Mouse (Mus musculus) intestine, postnatal 0 days (tissue): ENCODE measurements around the gene Mmp24. TPM values are rescaled to one million over a fixed set of nuclear protein-coding genes. Genes with fewer than 3 reads are reported as not detected.
A peak's percentile ranks its signal among the peaks of the same experiment; 100 is the strongest.

Experiments
- ATAC-seq: fragments of 200-750 bp; cut with Nextera tagmentation; 2 replicates; pipeline ENCODE4 v1.8.0; 2017; ENCODE audit warnings: mild to moderate bottlenecking, moderate TSS enrichment, moderate library complexity
- H3K27ac ChIP-seq: fragments of 300-500 bp; sonication (generic); 2 replicates; pipeline ENCODE4 v1.5.1; 2014; ENCODE audit warnings: mild to moderate bottlenecking, low read depth, low read length, moderate library complexity
- H3K27me3 ChIP-seq: fragments of 300-500 bp; sonication (generic); replicated peaks from 2 replicates; pipeline ENCODE4 v1.6.1; 2014; ENCODE audit warnings: low read length, mixed read lengths; ENCODE audit not compliant: control insufficient read depth, insufficient read depth
- H3K36me3 ChIP-seq: fragments of 300-500 bp; sonication (generic); 2 replicates; pipeline ENCODE4 v1.6.1; 2014; ENCODE audit warnings: mild to moderate bottlenecking, moderate library complexity; ENCODE audit not compliant: control insufficient read depth, insufficient read depth
- H3K4me1 ChIP-seq: fragments of 300-500 bp; sonication (generic); replicated peaks from 2 replicates; pipeline ENCODE4 v1.6.1; 2014; ENCODE audit warnings: antibody characterized with exemption, low read length, mixed read lengths; ENCODE audit not compliant: control insufficient read depth, insufficient read depth
- H3K4me2 ChIP-seq: fragments of 300-500 bp; sonication (generic); replicated peaks from 2 replicates; pipeline ENCODE4 v1.6.1; 2014; ENCODE audit warnings: low read depth, mild to moderate bottlenecking, moderate library complexity
- H3K4me3 ChIP-seq: fragments of 300-500 bp; sonication (generic); 2 replicates; pipeline ENCODE4 v1.5.1; 2014; ENCODE audit warnings: low read depth, low read length
- H3K9ac ChIP-seq: fragments of 300-500 bp; sonication (generic); 2 replicates; pipeline ENCODE4 v1.6.1; 2014; ENCODE audit warnings: mild to moderate bottlenecking, low read depth, low read length
- H3K9me3 ChIP-seq: fragments of 300-500 bp; sonication (generic); 2 replicates; pipeline ENCODE4 v1.6.1; 2016; ENCODE audit warnings: mixed run types; ENCODE audit not compliant: control insufficient read depth
- CTCF ChIP-seq: sonication (generic); IDR thresholded peaks from 2 replicates; pipeline ENCODE4 v1.5.1; 2016; ENCODE audit warnings: low read depth, mild to moderate bottlenecking, control low read depth, antibody characterized with exemption, moderate library complexity
- WGBS: fragments of 180-500 bp; shearing (Covaris S2); extraction: QIAGEN DNeasy Blood & Tissue Kit; methylation state at CpG from one replicate; pipeline ENCODE4 v1.1.7; 2014; 5-methylcytosine and 5-hydroxymethylcytosine counted together
- polyA plus RNA-seq: library from polyadenylated mRNA; unstranded; fragments of >200 nt; fragmentation: Nextera tagmentation; extraction: Ambion mirVana; gene quantifications from 2 replicates; pipeline ENCODE4 v1.2.1, GENCODE M21; 2015

The Mmp24 gene
- polyA plus RNA-seq, 1 experiment from 2014 or later: 0.22 TPM

GRCm38 (mm10) chr2:155807408-155807807, 32.3 kb downstream of the Mmp24 start:
- no peak for ATAC-seq
- WGBS: 45% methylated on average over 4 of the region's 4 CpGs
- no peak overlapping the region for H3K4me2 ChIP-seq

GRCm38 (mm10) chr2:155809620-155810019, 34.5 kb downstream of the Mmp24 start:
- H3K27ac ChIP-seq: no peak overlapping the region
- WGBS: 47% methylated on average over 4 of the region's 4 CpGs
- TF ChIP-seq CTCF: no peak

More at GRCm38 (mm10) chr2:155807408-155807807, 32.3 kb downstream of the Mmp24 start:
- H3K4me1 ChIP-seq: peaks cover 15% of the 10 kb centered on the region
- no peaks in the 10 kb centered on the region for H3K36me3 ChIP-seq
- no peak overlapping the region for H3K4me3 ChIP-seq
- H3K27ac ChIP-seq: no peak overlapping the region
- no peaks in the 10 kb centered on the region; the same call in 1 of the 2 replicates for H3K27me3 ChIP-seq
- no peak overlapping the region for H3K9ac ChIP-seq
- no peak for TF ChIP-seq CTCF
- no peaks in the 10 kb centered on the region for H3K9me3 ChIP-seq

GRCm38 (mm10) chr2:155811821-155812396, 36.8 kb downstream of the Mmp24 start:
- H3K9me3 ChIP-seq: no peaks in the 10 kb centered on the region
- H3K27me3 ChIP-seq: no peaks in the 10 kb centered on the region; the same call in 1 of the 2 replicates
- H3K4me3 ChIP-seq: no peak overlapping the region
- H3K27ac ChIP-seq: no peak overlapping the region
- TF ChIP-seq CTCF: peak; percentile 92
- H3K9ac ChIP-seq: no peak overlapping the region
- ATAC-seq: peak; percentile 13; the same call in 1 of the 2 replicates
- 47% methylated on average over 16 of the region's 16 CpGs for WGBS
- no peaks in the 10 kb centered on the region for H3K4me1 ChIP-seq
- no peak overlapping the region for H3K4me2 ChIP-seq
- no peaks in the 10 kb centered on the region for H3K36me3 ChIP-seq

More at GRCm38 (mm10) chr2:155809620-155810019, 34.5 kb downstream of the Mmp24 start:
- peaks cover 8% of the 10 kb centered on the region for H3K4me1 ChIP-seq
- H3K9ac ChIP-seq: no peak overlapping the region
- no peaks in the 10 kb centered on the region; the same call in 1 of the 2 replicates for H3K27me3 ChIP-seq
- no peak for ATAC-seq
- no peaks in the 10 kb centered on the region for H3K9me3 ChIP-seq
- H3K36me3 ChIP-seq: no peaks in the 10 kb centered on the region
- H3K4me2 ChIP-seq: no peak overlapping the region
- H3K4me3 ChIP-seq: no peak overlapping the region

DNA sequence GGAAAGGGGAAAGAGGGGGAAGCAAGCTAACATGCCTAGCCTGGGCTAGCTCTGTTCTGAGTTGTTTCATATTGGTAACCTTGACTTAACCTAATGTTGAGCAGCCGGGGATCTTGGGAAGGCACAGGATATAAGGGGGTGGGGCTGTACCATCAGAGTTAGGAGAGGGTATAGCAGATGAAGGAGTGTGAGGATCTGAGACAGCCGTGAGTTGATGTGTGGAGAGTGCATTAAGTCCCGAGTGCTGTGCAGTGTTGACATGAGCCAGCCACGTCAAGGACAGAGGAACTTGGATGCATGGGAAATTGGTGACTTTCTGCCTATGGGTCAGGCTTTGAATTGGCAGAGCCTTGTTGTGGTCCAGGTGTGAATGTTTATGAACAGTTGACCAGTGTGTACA, 37.5 kb downstream of the Mmp24 start:
- Histone ChIP-seq H3K4me3 (no peak overlapping the region), H3K4me1 (no peaks in the 10 kb centered on the region), H3K4me2 (no peak overlapping the region), H3K27me3 (no peaks in the 10 kb centered on the region; the same call in 1 of the 2 replicates), H3K9me3 (no peaks in the 10 kb centered on the region), H3K27ac (no peak overlapping the region), H3K36me3 (no peaks in the 10 kb centered on the region), H3K9ac (no peak overlapping the region)
- WGBS: 80% methylated on average over 4 of the region's 4 CpGs
- no peak for TF ChIP-seq CTCF
- ATAC-seq: no peak

DNA sequence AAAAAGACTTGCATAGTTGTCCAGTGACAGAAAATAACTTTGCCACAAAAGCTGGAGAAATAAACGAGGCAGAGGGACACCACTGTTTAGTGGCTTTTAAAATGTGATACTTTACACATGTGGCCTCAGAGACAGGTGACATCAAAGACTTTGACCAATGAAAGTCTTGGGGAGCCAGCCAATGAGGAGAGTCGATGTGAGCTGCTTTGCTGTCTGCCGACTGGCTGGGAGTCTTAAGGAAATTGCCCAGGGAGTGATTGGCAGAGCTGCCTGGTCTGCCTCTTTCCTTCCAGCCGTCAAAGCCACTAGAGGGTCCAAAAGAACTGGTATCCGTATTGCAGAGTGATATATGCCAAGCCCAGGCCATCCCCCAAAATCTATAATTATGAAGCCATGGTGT, 39.7 kb downstream of the Mmp24 start:
- Histone ChIP-seq H3K27me3 (no peaks in the 10 kb centered on the region; the same call in 1 of the 2 replicates), H3K4me3 (no peak overlapping the region), H3K4me2 (no peak overlapping the region), H3K36me3 (no peaks in the 10 kb centered on the region), H3K9ac (no peak overlapping the region), H3K27ac (no peak overlapping the region), H3K9me3 (no peaks in the 10 kb centered on the region), H3K4me1 (peaks cover 7% of the 10 kb centered on the region)
- no peak for ATAC-seq
- TF ChIP-seq CTCF: no peak
- WGBS: 23% methylated on average over 5 of the region's 5 CpGs

- Histone ChIP-seq H3K27me3 (no peaks in the 10 kb centered on the region; the same call in 1 of the 2 replicates), H3K36me3 (peaks cover under 1% of the 10 kb centered on the region; the same call in 1 of the 2 replicates), H3K4me2 (no peak overlapping the region), H3K9me3 (no peaks in the 10 kb centered on the region), H3K27ac (no peak overlapping the region), H3K9ac (no peak overlapping the region), H3K4me1 (peaks cover 7% of the 10 kb centered on the region), H3K4me3 (no peak overlapping the region)
- no peak for ATAC-seq
- TF ChIP-seq CTCF: no peak
- 100% methylated on average over 1 of the region's 1 CpGs for WGBS
Measured at GRCm38 (mm10) chr2:155816179-155816578, 41.0 kb downstream of the Mmp24 start.
